Mouse (Mus musculus) heart, postnatal 4 days (tissue): ENCODE results near the gene Parvb. TPM values are rescaled to one million over a fixed set of nuclear protein-coding genes. Genes with fewer than 3 reads are reported as not detected.

Experiments used
- DNase-seq: peaks from one replicate; pipeline ENCODE4 v3.0.0; 2021
- total RNA-seq, 2 experiments: library from RNA; stranded (reverse); gene quantifications; 2 replicates each; pipeline ENCODE4 v1.2.3; 2021

Gene Parvb
- total RNA-seq, 2 experiments from 2014 or later, result 172 to 177 TPM

DNA sequence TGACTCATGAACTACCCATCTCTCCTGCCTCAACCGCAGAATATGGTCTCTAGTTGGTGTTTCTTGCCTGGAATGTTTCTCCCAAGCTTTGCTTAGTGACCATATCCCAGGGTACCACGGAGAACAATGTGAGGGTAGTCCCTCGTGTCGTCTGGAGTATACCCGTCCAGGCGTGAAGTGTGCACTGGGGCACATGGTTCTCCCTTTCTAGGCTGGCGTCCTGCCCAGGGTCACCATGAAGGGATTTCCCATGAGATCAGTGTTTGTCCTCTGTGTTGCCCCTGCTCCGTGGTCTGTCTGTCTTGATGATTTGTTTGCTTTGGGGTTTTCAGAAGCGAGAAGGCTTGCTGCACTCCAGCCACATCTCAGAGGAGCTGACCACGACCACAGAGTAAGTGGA lies 63.4 kb downstream of the Parvb start:
- no peak for DNase-seq

DNA sequence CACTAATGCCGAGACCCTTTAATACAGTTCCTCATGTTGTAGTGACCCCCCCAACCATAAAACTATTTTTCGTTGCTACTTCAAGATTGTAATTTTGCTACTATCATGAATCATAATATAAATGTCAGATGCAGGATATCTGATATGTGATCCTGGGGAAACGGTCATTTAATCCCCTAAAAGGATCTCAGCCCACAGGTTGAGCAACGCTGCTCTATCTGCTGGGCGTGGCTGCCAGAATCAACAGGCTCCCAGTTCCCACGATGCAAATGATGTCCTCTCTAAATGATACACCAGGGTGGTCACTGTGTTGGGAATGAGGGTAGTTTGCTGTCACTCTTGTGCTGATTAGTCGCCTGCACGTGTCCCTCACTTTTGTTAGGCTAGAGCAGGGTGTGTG lies 65.6 kb downstream of the Parvb start:
- DNase-seq, result no peak

DNA sequence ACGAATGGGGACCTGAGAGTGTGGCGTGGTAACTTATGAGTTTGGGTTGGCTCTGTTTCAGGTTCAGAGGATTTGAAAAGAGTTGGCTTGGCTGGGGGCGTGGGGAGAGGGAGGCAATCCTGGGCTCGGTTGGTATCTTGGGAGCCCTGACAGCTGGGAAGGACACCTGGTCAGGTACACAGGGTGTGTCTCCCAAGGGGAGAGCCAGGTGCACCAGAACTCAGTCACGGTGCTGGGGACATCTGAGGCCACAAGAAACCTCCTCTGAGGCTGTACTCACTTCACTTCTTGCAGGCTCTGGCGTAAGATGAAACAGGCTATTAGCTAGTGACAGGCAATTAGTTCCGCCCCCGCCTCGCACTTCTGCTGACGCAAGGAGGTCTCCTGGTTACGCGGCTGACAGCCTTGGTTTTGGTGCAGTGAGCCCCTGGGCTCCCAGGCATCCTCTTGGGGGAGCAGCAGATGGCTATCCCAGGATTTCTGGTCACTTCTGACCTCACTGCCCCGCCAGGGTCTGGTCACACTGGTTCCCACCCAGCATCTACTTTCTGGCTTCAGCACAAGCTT lies 67.0 kb downstream of the Parvb start:
- no peak for DNase-seq

DNA sequence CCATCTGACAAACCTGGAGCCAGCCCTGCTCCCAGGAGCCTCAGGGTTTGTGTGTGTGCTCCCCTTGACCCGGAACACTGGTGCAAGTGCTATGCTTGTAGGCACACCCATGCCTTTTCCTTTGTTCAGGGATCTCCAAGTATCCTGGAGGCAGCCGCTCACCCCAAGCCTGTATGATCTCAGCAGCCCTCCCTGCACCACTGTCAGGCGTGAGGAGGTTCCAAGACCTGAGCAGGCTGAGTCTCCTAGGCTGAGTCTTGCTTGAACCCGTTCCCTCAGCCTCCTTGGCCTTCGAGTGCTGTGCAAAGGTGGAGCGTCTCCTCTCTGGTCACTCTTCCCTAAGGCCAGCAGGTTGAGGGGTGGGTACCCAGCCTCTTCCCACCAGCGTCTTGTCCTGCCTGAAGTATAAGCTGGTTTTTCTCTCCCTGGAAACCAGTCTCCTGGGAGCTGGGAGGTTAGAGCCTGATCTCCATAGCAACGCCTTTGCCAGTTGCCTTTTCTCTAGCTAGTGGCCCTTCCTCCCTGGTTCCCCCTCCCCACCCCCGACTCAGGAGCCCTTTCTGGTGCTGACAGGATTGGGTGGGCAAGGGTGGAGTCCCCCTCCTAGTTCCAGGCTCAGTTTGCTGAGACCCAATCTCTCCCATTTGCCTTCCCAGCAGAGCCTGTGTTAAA lies 68.0 kb downstream of the Parvb start:
- DNase-seq, result no peak

DNA sequence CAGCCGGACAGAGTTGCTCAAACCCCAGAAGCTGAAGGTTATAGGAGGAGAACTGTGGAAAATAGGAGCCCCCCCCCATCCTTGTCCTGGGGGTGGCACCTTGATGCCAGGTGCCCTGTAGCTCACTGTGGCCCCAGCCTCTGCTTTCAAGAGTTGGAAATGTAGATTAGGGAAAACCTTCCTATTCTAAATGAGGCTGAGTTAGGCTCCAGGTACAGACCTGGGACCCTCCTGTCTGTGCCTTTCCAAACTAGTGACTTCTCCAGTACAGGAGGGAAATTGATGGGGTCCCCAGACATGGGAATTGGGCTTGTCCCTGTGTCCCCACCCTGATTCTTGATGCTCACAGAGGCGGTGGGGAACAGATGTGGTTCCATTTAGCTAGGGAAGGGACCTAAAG lies 68.7 kb downstream of the Parvb start:
- no peak for DNase-seq

DNA sequence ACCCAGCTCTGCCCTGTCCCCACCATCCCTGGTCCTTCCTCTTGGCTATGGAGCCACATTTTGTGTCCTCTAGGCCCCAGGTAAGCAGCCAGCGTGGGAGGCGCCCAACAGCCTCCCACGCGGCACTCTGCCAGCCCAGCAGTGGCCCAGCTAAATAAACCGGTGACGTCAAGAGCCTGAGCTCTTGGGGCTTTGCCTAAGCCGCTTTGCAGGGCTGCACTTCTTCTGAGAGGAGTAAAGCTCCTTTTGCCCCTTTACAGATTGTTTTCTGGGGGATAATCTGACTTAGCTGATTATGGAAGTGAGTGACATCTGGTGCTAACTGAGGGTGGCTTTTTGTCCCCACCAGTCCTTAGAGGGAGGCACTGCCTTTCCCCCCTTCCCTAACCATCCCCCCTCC lies 69.2 kb downstream of the Parvb start:
- peak; percentile 78 for DNase-seq

DNA sequence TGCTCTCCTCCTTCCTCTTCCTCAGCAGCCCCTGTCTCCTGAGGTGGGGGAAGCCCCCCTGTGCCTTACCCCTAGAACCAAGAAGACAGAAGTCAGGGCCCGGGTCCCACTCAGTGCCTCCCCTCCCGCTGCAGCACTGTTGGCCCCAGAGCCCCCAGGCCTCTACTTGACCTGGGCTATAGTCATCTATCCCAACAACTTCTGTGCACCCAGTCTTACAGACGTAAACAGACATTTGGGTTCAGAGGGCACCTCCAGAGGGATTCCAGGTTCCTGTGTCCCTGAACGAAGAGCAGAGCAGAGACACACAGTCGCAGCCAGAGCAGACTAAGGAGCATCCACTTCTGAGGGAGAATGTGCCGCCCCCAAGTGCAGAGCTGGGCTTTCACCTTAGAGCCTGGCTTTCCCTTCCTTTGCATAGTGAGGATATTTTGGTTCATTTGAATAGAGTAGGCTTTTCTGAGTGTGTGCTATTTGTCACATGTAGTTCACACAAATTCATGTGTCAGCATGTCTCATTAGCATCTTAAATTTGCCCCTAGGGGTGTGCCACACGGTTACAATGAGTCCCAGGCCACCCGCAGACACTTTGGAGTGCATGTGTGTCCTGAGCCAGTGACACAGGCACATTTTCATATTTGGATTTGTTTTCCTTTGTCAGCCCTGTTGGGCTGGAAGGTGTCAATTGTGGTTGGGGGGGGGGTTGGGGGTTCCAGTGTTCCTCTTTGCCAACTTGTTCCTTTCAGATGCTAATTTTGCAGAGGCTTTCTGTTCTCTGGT lies 70.0 kb downstream of the Parvb start:
- DNase-seq, result no peak

DNA sequence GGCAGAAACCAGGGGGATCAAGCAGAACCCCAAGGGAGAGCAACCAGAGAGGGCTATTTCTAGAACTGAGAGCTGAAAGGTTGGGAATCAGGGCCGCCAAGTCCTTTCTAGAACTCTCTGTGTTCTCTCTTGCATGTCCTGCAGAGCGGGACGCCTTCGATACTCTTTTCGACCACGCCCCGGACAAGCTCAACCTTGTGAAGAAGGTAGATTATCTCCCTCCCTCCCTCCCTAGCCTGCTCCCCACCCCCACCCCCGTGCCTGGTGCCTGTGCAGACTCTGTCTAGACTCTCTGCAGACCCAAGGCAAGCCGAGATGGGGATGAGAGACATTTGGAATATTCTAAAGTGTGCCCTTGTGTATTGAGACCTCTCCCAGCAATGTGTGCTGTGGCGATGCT lies 71.4 kb downstream of the Parvb start:
- no peak for DNase-seq

DNA sequence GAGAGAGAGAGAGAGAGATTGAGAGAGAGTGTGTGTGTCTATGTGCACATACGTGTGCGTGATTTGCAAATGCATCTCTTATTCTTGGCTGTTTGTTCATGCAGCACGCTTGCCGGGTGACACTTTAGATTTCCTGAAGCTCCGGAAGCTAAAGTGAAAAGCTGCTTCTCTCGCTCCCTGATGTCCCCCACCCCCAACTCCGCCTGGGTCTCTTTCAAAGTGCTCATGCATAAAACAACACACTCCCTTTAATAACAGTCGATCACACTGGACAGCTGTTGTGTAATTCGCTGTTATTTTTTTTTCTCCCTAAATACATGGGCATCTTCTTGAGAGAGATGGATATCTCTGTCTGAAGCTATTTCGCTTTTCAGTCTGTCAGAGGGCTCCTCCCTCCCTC lies 73.5 kb downstream of the Parvb start:
- no peak for DNase-seq

DNA sequence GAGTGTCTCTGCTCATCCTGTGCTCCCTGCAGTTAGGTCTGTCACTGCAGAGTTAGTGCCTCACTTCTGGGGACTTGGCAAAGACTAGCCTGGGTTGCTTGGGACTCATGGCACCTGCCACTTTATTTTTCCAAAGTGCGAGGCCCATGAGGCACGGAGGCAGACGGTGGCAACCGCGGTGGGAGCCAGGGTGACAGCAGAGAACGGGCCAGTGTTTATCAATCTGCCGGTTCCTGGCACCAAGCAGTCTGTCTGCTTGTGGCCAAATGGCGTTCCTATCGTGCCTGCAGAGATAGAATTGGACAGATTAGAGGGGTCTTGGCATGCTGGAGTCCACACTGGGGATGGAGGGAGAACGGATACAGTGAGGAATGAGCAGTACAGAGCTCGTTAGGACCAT lies 78.4 kb downstream of the Parvb start:
- DNase-seq, result peak; percentile 29

DNA sequence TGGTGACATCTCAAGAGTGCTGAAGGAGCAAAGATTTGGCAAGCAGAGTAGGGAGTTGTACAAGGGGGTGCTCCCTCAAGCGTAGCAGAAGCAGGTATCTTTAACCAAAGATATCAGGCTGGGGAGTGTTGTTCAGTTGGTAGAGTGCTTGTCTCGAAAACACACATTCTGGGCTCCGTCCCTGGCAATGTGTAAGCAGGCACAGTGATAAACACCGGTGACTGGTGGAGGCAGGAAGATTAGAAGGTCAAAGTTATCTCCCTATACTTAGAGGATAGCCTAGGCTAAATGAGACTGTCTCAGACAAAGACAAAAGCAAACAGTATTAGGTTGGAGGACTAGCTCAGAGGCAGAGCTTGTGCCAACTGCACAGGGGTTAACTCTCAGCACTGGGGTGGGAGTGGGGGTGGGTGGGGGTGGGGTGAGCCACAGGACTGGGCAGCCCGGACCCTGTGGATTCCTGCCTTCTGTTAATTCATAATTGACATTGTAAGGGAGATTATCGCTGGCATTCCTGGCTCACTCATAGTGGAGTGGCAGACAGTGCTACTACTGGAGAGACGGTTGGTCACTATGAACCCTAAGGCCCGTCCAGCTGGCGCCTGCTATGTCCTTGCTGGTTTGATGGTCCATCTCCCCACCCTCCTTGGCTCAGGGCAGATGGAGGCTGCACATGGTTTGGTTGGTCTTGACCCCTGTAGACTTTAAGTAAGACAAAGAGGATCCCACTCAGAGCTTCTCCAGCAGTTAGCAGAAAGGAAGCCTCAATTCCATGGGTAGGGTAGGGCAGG lies 79.6 kb downstream of the Parvb start:
- no peak for DNase-seq

DNA sequence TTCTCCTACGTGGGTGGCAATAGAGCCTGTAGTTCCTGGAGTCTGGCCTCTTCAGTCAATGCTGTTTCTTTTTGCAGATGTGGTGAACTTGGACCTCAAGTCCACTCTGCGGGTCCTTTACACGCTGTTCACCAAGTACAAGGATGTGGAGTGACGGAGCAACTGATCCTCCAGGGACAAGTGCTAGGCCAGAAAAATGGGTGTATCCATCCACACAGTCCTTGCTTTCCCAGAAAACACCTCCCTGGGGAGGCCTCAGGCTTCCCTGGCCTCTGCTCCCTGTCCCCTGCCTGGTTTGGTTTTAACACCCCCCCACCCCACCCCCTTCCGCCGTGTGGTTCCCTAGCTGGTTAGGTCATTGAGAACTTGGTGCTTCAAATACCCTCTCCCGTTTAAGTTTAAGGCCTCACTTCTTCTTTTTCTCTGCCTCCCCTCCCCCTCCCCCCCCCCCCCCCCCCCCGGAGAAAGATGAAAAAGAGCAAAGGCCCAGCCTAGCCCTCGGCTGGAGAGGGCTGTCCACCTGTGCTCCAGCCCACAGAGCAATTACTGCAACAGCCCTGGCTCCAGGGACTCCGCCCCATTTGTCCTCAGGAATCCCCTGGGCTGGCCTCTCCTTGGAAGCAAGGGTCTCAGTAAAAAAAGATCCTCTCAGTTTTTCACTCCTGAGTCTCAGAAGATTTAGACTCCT lies 81.2 kb downstream of the Parvb start:
- DNase-seq, result no peak

DNA sequence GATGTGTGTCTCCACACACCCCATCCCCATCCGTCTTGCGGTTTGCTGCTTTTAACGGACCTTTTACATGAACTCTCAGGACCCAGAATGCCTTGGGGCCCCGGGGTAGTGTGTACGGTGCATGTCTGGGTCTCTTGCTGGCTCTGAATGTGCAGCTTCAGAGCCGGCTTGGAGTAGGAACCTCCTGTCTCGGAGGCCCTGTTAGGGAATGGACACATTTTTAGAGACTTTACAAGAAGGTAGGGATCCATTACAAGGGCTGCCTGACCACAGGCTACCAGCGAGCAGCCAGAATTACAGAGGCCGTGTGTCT lies 81.7 kb downstream of the Parvb start:
- DNase-seq, result no peak

DNA sequence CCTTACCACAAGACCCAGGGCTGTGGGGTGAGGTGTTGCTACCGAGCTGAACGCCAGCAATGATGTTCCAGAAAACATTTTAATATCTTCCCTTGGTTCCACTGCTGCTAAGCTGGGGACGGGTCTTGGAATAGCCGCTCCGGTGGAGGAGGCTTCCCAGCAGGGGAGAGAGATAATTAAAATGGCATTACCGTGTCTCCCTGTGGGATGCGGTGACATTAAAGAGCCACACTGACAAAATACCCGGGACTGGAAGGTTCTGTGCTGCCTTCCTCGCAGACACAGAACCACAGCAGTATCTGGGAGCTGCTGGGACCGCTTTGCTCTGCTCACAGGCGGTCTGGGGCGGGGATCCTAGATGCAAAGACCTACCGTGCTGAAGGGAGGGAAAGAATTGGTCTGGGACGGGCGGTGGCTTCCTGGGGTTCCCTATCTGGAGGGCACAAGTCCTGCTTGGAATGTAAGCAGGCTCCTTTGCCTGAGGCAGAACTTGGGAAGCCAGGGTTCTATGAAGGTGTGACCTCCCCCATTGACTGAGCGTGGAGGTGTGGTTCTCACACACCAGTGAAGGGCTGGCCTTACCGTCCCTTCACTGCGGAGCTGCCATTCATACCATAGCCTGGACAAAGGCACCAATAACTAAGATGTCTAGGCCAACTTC lies 82.7 kb downstream of the Parvb start:
- DNase-seq, result no peak

DNA sequence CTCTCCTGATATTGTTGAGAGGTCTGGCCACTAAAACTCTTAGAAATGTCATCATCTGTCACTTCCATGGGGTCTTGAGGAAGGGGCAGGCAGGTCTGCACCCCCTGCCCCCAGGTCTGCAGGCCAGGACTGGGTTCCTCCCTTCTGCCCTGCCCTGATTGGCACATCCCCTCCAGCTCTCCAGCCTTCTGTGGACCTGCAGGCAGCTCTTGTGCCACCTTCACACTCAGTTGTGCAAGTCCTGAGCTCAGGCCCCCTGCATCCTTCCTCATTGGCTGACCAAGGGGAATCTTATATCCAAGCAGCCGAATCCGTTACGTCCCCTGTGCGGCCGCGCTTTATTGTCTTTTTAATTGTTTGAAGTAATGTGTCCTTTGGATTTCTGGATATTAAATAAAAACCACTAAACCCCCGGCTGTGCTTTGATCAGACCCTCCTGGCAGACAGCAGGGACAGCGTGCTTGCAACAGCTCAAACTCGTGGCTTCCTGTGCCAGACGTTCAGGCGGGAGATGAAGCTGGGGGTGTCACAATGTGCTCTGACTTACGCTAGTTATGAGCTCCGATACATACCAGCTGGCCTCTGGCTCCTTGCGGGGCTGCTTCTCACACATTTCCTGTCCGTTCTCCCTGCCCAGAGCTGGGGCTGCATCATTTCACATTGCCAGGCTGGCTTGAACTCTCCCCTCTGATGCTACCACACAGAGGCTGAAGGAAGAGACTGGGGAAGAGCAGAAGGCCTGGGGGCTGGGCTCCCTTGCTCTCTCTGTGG lies 83.6 kb downstream of the Parvb start:
- DNase-seq, result peak; percentile 29

DNA sequence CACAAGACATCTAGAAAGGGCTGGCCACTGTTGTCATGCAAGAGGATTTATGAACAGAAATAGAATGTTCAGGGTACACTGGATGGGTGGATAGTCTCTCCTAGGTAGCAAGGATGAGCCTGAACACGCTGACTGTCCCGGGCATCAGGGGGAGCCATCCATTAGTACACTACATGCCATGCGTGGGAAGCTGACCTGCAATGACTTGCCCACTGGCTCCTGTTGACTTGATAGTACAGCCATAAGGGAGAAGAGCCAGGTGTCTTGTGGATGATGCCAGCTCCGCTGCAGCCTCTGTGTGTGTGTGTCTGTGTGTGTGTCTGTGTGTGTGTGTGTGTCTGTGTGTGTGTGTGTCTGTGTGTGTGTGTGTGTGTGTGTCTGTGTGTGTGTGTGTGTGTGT lies 87.5 kb downstream of the Parvb start:
- DNase-seq, result no peak

DNA sequence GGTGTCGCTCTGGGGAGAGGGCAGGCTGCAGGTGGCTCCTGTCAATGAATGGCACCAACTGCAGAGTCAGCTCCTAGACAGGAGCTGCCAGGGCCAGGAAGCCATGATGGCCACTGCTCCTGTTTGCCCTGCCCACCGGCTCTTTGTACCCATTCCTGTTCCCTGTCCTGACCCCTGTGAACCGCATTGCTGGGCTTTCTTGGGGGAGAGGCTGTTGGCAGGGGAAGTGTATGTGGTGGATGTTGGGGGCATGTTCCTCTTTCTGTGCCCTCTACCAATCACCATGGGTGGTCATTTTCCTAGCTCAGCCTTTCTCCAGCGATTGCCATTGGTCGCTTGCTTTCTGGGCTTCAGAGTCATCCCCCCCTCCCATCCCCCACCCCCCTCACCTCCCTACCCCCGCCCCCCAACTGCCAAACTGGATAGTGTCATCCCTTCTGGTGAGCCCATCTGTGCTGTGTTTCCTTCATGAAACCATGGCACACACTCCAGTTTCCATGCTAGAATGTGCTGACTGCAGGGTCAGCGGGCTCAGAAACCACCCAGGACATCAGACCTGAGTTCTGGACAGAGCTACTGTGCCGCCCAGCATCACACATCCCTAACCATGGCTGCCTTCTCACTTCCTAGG lies 89.8 kb downstream of the Parvb start:
- DNase-seq, result no peak

DNA sequence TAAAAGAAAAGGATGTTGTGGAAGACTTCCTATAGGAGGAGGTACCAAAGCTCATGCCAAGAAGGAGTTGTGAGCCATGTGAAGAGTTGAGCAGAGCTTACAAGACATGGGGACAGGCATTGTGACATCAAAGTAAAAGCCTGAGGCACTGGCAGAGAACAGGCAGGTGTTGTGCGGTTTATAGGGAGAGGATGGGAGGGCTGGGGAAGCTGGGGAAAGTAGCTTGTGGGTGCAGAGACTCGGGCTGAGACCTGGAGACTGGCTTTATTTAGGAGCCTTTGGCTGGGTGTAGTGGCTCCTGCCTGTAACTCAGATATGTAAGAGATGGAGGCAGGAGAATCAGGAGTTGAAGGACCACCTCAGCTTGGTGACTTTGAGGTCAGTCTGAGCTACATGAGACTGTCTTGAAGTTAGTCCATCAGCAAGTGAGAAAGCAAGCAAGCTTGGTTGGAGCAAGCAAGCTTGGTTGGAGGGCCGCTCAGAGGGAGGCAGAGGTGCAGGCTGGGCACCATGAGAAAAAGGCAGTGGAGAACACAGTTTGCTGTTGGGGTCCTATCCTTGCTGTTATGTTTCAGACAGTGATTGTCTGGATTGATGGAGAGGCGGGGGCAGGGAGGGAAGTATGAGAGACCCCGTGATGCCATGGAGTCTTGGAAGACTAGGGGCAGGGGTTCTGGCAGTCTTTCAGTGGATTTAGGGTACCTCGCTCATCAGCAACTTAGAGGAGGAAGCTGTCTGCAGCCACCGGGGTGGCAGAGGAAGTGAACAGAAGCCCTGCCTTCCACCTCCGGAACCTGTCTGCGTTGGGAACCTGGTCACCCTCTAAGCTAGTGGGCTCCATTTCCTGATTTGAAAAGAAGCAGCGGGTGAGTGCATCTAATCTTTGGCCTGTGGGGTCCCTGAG lies 92.4 kb downstream of the Parvb start, which contains the start of gene Parvg:
Gene Parvg, plus strand, starts transcription at position 61 of the 904 bp plus-strand sequence.
- DNase-seq, result no peak

DNA sequence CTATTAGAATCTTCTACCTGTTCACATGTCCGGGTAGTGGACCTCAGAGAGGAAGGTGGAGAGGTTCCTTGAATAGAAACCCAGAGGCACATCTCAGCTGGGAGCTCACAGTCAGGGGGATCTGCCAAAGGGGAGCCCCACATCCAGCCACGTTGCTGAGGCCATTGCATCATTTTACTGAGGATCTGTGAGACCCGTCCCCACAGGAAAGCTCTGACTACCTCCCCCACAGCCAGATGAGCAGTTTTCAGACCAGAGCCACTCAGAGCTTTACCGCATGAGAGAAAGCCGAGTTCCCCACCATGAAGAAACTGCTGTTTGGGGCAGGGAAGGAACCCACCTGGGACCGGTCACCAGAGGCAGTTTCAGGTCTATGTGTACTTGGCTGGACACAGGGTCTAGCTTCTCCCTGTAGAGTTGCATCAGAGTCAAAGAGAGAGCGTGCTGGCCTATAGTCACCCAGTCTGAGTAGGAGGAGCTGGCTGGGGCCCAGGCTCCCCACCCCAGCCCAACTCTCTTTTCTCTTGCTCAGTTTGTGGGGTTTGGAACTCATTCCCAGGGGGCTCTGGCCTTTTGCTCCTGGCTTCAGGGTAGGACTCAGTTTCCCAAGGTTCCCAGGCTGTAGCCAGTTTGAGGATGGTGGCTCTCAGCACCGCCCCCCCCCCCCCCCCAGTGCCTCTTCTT lies 93.2 kb downstream of the Parvb start:
- no peak for DNase-seq
